Mouse (Mus musculus) erythroblast, embryonic 14.5 days (primary cell): ENCODE results near the gene Rnf212b. TPM values are rescaled to one million over a fixed set of nuclear protein-coding genes. Genes with fewer than 3 reads are reported as not detected.

Source experiments
- H3K27me3 ChIP-seq: 2 replicates; pipeline ENCODE4 v1.6.1; 2012; ENCODE audit warnings: inconsistent platforms; ENCODE audit not compliant: control insufficient read depth
- H3K36me3 ChIP-seq: 2 replicates; pipeline ENCODE4 v1.6.1; 2012; ENCODE audit warnings: mild to moderate bottlenecking, inconsistent platforms; ENCODE audit not compliant: control insufficient read depth
- H3K4me1 ChIP-seq: 2 replicates; pipeline ENCODE4 v1.6.1; 2012; ENCODE audit warnings: inconsistent platforms; ENCODE audit not compliant: control insufficient read depth
- H3K4me3 ChIP-seq: replicated peaks from 2 replicates; pipeline ENCODE3; 2012; ENCODE audit warnings: moderate library complexity, mild to moderate bottlenecking, inconsistent platforms
- H3K9me3 ChIP-seq: 2 replicates; pipeline ENCODE4 v1.6.1; 2012; ENCODE audit warnings: low read length, inconsistent platforms, mixed read lengths; ENCODE audit not compliant: control insufficient read depth
- GATA1 ChIP-seq: IDR thresholded peaks from 2 replicates; pipeline ENCODE4 v1.6.1; 2012; ENCODE audit warnings: low read length, inconsistent platforms, mixed read lengths
- TAL1 ChIP-seq: IDR thresholded peaks from 3 replicates; pipeline ENCODE4 v1.6.1; 2012; ENCODE audit warnings: low read length, inconsistent platforms, mixed read lengths
- polyA plus RNA-seq: library from polyadenylated mRNA; stranded (reverse); fragments of >175 nt; gene quantifications from 2 replicates; pipeline ENCODE4 v1.2.3, GENCODE M21; 2012

Rnf212b gene
- polyA plus RNA-seq, 1 experiment, result not detected

DNA sequence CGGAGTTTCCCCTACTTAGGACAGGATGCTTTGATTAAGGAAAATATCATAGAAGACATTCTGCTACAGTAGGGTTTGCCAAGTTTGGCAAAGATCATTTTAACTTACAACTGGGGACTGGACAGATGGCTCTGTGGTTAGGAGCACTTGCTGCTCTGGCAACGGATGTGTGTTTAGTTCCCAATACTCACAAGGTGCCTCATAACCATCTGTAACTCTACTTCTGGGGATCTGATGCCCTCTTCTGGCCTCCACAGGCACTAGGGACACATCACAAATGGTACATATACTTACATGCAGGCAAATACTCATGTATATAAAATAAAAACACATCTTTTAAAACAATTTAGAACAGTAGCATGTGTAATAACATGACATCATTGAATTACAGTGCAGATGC, 3.9 kb downstream of the Rnf212b start:
- TF ChIP-seq GATA1, result no peak
- no peak for TF ChIP-seq TAL1
- Histone ChIP-seq H3K9me3 (no peaks in the 10 kb centered on the region), H3K27me3 (no peaks in the 10 kb centered on the region), H3K4me1 (peaks cover 2% of the 10 kb centered on the region), H3K36me3 (no peaks in the 10 kb centered on the region), H3K4me3 (no peak overlapping the region)

DNA sequence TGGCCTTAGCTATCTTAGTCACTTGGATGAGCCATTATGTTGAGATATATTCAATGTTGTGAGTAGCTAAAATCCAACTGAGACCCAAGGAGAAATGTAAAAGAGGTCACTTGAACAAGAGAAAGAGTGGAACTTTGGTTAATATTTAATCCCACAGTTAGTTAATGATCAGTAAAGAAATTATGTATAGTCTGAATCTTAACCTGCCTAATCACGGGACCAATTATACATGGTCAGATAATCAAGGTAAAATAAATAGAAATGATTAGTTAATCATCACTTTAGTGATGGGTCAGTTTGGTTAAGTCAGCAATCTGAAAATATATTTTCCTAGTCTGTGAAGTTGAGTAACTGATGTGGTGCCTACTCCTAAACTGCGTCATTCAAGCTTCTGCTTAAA, 8.4 kb downstream of the Rnf212b start:
- TF ChIP-seq TAL1, result no peak
- no peak for TF ChIP-seq GATA1
- Histone ChIP-seq H3K9me3 (no peaks in the 10 kb centered on the region), H3K4me1 (no peaks in the 10 kb centered on the region), H3K27me3 (no peaks in the 10 kb centered on the region), H3K4me3 (no peak overlapping the region), H3K36me3 (no peaks in the 10 kb centered on the region)

DNA sequence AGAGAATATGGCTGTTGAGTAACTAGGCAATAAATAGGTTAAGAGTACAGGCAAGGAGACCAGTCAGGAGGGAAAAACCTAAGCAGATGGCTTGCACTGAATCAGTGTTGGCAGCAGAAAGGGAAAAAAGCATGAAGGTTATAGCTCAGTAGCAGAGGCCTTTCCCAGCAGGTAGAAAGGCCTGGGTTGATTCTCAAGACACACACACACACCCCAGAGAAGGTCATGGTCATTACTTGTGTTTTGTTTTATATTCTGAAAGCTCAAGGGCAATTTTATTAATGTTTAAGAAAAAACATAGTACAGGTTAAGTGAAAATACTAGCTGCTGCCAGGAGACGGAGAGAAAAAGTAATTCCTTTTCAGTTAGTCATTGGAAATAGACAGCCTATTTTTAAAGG, 9.8 kb downstream of the Rnf212b start:
- H3K4me3 ChIP-seq, result no peak overlapping the region
- TF ChIP-seq TAL1, result no peak
- TF ChIP-seq GATA1, result no peak
- no peaks in the 10 kb centered on the region for H3K4me1 ChIP-seq
- H3K36me3 ChIP-seq, result no peaks in the 10 kb centered on the region
- no peaks in the 10 kb centered on the region for H3K9me3 ChIP-seq
- no peaks in the 10 kb centered on the region for H3K27me3 ChIP-seq

DNA sequence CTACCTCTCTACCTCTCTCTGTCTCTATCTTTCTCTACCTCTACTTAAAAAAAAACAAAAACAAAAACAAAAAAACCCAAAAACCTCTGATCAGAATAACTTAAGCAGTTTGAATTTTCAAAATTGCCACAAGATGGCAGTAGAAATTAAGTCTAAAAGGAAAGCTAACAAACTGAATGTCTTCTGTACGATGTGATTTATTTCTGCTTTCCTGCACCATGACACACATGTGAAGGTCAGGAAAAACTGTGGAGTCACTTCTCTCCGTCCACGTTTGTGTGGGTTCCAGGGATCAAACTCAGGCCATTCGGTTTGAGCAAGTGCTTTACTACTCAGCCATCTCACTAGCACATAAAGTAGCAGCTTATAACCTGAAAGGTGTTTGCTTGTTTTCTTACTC, 29.5 kb downstream of the Rnf212b start:
- Histone ChIP-seq H3K27me3 (no peaks in the 10 kb centered on the region), H3K4me3 (no peak overlapping the region), H3K4me1 (no peaks in the 10 kb centered on the region), H3K36me3 (no peaks in the 10 kb centered on the region), H3K9me3 (no peaks in the 10 kb centered on the region)
- TF ChIP-seq TAL1 (no peak), GATA1 (no peak)

DNA sequence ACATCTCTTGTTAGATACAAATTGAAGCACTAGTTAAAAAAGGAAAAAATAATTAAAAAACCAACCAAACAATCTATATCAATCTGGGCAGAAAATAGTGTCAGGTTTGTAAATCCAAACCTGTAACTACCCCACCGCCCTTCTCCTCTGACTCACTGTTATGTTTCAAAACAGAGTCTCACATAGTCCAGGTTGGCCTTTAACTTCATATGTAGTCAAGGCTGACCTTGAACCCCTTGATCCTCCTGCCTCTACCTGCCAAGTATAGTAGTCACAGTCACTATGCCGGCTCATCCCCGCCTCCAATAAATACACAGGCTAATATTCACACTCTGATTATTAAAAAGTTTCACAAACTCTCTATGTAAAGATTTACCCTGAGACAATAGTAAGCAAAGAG, 41.8 kb downstream of the Rnf212b start:
- Histone ChIP-seq H3K4me3 (no peak overlapping the region), H3K9me3 (no peaks in the 10 kb centered on the region), H3K36me3 (no peaks in the 10 kb centered on the region), H3K4me1 (no peaks in the 10 kb centered on the region), H3K27me3 (no peaks in the 10 kb centered on the region)
- TF ChIP-seq TAL1 (no peak), GATA1 (no peak)

DNA sequence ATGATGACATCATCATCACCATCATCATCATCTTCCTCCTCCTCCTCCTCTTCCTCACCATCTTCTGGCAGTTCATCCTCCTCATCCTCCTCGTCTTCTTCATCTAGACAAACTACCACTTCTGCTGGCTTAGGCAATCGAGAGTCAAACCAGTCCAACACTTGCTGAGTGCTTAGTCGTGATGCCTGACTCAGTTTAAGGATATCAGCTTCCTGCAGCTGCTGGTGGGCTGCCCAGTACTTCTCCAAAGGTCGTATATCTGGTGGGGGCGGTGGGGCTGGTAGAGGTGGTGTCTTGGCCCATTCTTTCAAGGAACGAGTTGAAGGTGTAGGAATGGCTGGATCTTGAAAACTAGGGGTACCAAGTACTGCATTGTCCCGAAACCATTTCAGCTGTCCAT, 42.8 kb downstream of the Rnf212b start:
- Histone ChIP-seq H3K27me3 (no peaks in the 10 kb centered on the region), H3K4me3 (no peak overlapping the region), H3K36me3 (no peaks in the 10 kb centered on the region), H3K9me3 (no peaks in the 10 kb centered on the region), H3K4me1 (no peaks in the 10 kb centered on the region)
- TF ChIP-seq TAL1, result no peak
- TF ChIP-seq GATA1, result no peak

DNA sequence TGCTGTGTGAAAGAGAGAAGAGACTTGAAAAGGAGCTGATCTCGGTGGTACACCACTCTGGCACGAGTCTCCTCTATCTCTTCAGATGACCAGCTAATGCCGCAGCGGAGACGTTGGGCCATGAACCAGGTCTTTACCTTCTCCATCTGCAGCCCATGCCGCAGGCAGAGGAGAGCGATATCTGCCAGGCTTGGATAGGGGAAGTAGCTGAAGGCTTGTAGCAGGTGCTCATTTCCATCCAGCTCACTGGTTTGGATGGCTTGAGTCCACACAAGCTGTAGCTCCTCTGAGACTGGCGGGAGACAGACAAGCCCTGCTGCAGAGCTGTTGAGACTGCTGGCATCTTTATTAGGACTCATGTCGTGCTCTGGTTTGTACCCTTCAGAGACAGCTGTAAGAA, 44.0 kb downstream of the Rnf212b start:
- TF ChIP-seq GATA1, result no peak
- TF ChIP-seq TAL1, result no peak
- Histone ChIP-seq H3K9me3 (no peaks in the 10 kb centered on the region), H3K36me3 (no peaks in the 10 kb centered on the region), H3K27me3 (no peaks in the 10 kb centered on the region), H3K4me1 (no peaks in the 10 kb centered on the region), H3K4me3 (no peak overlapping the region)

DNA sequence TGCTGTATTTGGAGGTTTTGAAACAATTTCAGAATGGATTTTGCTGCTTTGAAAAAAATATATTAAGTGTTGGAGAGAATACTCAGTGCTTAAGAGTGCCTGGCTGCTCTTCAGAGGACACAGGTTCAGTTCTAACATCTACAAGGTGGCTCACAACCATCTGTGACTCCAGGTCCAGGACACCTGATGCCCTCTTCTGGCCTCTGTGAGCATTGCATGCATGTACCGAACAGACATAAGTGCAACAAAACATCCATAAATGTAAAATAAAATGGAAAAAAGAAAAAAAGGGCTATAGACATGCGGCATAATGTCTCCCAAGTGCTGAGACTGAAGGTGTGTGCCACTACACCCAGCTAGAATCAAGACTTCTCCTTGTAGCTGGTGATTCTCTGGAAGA, 46.6 kb downstream of the Rnf212b start:
- H3K4me1 ChIP-seq, result peaks cover 16% of the 10 kb centered on the region
- H3K4me3 ChIP-seq, result no peak overlapping the region
- TF ChIP-seq GATA1, result no peak
- no peak for TF ChIP-seq TAL1
- no peaks in the 10 kb centered on the region for H3K9me3 ChIP-seq
- H3K27me3 ChIP-seq, result no peaks in the 10 kb centered on the region
- H3K36me3 ChIP-seq, result no peaks in the 10 kb centered on the region

DNA sequence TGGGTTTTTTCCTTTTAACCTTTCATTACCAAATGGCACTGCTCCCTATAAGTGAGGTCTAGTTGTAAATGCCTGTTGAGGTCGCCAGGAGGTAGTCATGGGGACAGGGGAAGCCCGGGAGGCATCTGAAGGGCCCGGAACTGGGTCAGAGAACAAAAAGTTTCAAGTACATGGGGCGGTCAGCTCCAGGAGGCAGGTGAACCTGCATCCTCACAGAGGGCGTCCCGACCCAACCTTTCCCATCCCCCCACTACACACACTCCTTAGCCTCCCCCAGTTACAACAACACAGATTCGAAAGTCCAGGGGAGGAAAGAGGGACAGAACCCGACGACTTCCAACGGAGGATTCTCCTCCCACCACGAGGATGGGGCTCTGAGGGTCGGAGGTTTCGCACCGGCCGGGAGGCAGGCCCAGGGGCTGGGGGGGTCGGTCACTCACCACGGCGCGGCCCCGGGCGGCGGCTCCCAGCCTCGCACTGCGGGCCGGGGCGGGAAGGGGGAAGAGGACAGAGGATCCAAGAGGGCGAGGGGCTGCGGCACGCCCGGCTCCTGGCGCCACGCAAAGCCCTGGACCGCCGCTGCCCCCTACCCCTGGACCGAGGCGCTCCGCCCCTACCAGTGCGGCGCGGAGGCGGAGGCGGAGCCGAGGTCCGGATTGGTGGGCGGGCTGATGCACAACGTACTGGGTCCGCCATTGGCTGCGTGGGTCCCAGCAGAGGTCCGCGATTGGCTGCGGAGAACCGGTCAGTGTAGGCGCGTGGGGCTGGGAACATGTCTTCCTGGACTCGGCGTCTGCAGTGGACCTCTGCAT, 49.8 kb downstream of the Rnf212b start:
- Histone ChIP-seq H3K4me1 (peaks cover 16% of the 10 kb centered on the region), H3K36me3 (no peaks in the 10 kb centered on the region), H3K27me3 (no peaks in the 10 kb centered on the region), H3K4me3 (peak overlapping the region; percentile 81), H3K9me3 (no peaks in the 10 kb centered on the region; the same call in 1 of the 2 replicates)
- no peak for TF ChIP-seq GATA1
- no peak for TF ChIP-seq TAL1
